Mouse (Mus musculus) left cerebral cortex, adult 2 months (tissue): Measurements from ENCODE around the gene Gpr156. TPM values are rescaled to one million over a fixed set of nuclear protein-coding genes. Genes with fewer than 3 reads are reported as not detected.
A peak's percentile ranks its signal among the peaks of the same experiment; 100 is the strongest.
"Not testable (repeated sequence)": the region's sequence is repeated elsewhere in the genome, so short reads cannot be mapped to it uniquely, and the experiment has no call there.

ENCODE experiments used
- DNase-seq, 2 experiments: peaks; one replicate each; pipeline ENCODE4 v3.0.0; 2021 to 2022; ENCODE audit warnings: low spot score in 2 of 2, mixed read lengths in 1 of 2; ENCODE audit errors: extremely low spot score in 1 of 2
- H3K27ac ChIP-seq: fragments of 200-600 bp; 2 replicates; pipeline ENCODE4 v1.8.1; 2022
- H3K4me3 ChIP-seq: fragments of 200-600 bp; 2 replicates; pipeline ENCODE4 v1.8.1; 2022
- CTCF ChIP-seq: fragments of 200-600 bp; IDR thresholded peaks from 2 replicates; pipeline ENCODE4 v1.8.1; 2022; ENCODE audit warnings: antibody characterized with exemption, mild to moderate bottlenecking, moderate library complexity
- intact Hi-C: fragments of 180-260 bp; cut with DNase I; formaldehyde crosslinking; loops from one replicate; pipeline ENCODE4 v1.15.1; 2025
- total RNA-seq, 2 experiments: library from RNA; stranded (reverse); gene quantifications; 2 replicates each; pipeline ENCODE4 v1.2.3; 2021

Gene Gpr156
- total RNA-seq, 2 experiments from 2014 or later = 0.48 to 0.63 TPM

- no peak for DNase-seq
- Histone ChIP-seq H3K4me3 (no peak overlapping the region), H3K27ac (no peak overlapping the region)
- intact Hi-C loops = no loop called here
- TF ChIP-seq CTCF = no peak
These were observed 50.6 kb downstream of the Gpr156 start for GRCm38 (mm10) chr16:37966871-37967270.

- no peak overlapping the region for H3K4me3 ChIP-seq
- peak; percentile 2 for TF ChIP-seq CTCF
- H3K27ac ChIP-seq = no peak overlapping the region
- no peak for DNase-seq
- intact Hi-C loops = no loop called here
These were observed 51.1 kb downstream of the Gpr156 start for GRCm38 (mm10) chr16:37967415-37967814.

GRCm38 (mm10) chr16:37971522-37971921 lies 55.2 kb downstream of the Gpr156 start:
- DNase-seq = no peak
- Histone ChIP-seq H3K4me3 (no peak overlapping the region), H3K27ac (no peak overlapping the region)
- intact Hi-C loops = loop anchor here (5.0 kb wide), 1 partner anchor 99 kb away; no protein-coding TSS in a partner anchor
- no peak for TF ChIP-seq CTCF

- no peak overlapping the region for H3K27ac ChIP-seq
- DNase-seq = no peak
- intact Hi-C loops = loop anchor here (5.0 kb wide), 1 partner anchor 100 kb away; no protein-coding TSS in a partner anchor
- TF ChIP-seq CTCF = no peak
- H3K4me3 ChIP-seq = no peak overlapping the region
These were observed 56.1 kb downstream of the Gpr156 start for GRCm38 (mm10) chr16:37972357-37972756.

- not testable (repeated sequence) for DNase-seq, H3K27ac ChIP-seq, H3K4me3 ChIP-seq
- intact Hi-C loops = loop anchor here (5.0 kb wide), 1 partner anchor 101 kb away; no protein-coding TSS in a partner anchor
These were observed 56.9 kb downstream of the Gpr156 start for GRCm38 (mm10) chr16:37973239-37973638.

GRCm38 (mm10) chr16:37973855-37974519 lies 57.7 kb downstream of the Gpr156 start:
- Histone ChIP-seq H3K27ac (peak overlapping the region; percentile 69), H3K4me3 (no peak overlapping the region)
- DNase-seq = peak in 1 of 2 experiments; percentile 24
- no peak for TF ChIP-seq CTCF
- intact Hi-C loops = loop anchor here (5.0 kb wide), 1 partner anchor 102 kb away; no protein-coding TSS in a partner anchor

- H3K27ac ChIP-seq = peak overlapping the region; percentile 69
- DNase-seq = peak; percentile 47 to 59
- intact Hi-C loops = loop anchor here (1.0 to 5.0 kb wide), 3 partner anchors 102 to 223 kb away; no protein-coding TSS in a partner anchor
- H3K4me3 ChIP-seq = peak overlapping the region; percentile 19; the same call in 1 of the 2 replicates
- TF ChIP-seq CTCF = peak; percentile 67
These were observed 58.4 kb downstream of the Gpr156 start for GRCm38 (mm10) chr16:37974520-37975340.

- Histone ChIP-seq H3K4me3 (no peak overlapping the region), H3K27ac (no peak overlapping the region)
- TF ChIP-seq CTCF = no peak
- DNase-seq = no peak
- intact Hi-C loops = no loop called here
These were observed 65.6 kb downstream of the Gpr156 start for GRCm38 (mm10) chr16:37981907-37982306.

GRCm38 (mm10) chr16:37988211-37988865 lies 72.0 kb downstream of the Gpr156 start:
- TF ChIP-seq CTCF = no peak
- no peak overlapping the region for H3K4me3 ChIP-seq
- intact Hi-C loops = loop anchor here (5.0 kb wide), 1 partner anchor 379 kb away; no protein-coding TSS in a partner anchor
- H3K27ac ChIP-seq = no peak overlapping the region
- DNase-seq = peak; percentile 35 to 57

- TF ChIP-seq CTCF = no peak
- intact Hi-C loops = loop anchor here (5.0 kb wide), 4 partner anchors 53 to 378 kb away; partner anchors contain the start of gene Gsk3b
- H3K27ac ChIP-seq = no peak overlapping the region
- DNase-seq = no peak
- no peak overlapping the region for H3K4me3 ChIP-seq
These were observed 73.5 kb downstream of the Gpr156 start for GRCm38 (mm10) chr16:37989796-37990195.

- Histone ChIP-seq H3K27ac (no peak overlapping the region), H3K4me3 (no peak overlapping the region)
- no peak for DNase-seq
- intact Hi-C loops = loop anchor here (5.0 kb wide), 3 partner anchors 52 to 147 kb away; partner anchors contain the start of gene Gsk3b
- TF ChIP-seq CTCF = peak; percentile 36
These were observed 74.5 kb downstream of the Gpr156 start for GRCm38 (mm10) chr16:37990553-37991344.
